Mouse (Mus musculus) embryonic fibroblast, embryonic 13.5 days (primary cell): Measurements from ENCODE around the gene Mbd3. TPM values are rescaled to one million over a fixed set of nuclear protein-coding genes. Genes with fewer than 3 reads are reported as not detected.
A peak's percentile ranks its signal among the peaks of the same experiment; 100 is the strongest.

Experiments used
- H3K27ac ChIP-seq: 2 replicates; pipeline ENCODE4 v1.5.1; 2012; ENCODE audit warnings: low read length, control low read depth, inconsistent platforms; ENCODE audit not compliant: insufficient read depth
- H3K4me1 ChIP-seq: 2 replicates; pipeline ENCODE4 v1.6.1; 2011; ENCODE audit warnings: low read length; ENCODE audit not compliant: control insufficient read depth, insufficient read depth
- H3K4me3 ChIP-seq: 2 replicates; pipeline ENCODE4 v1.5.1; 2011; ENCODE audit warnings: mild to moderate bottlenecking, control low read depth, low read length; ENCODE audit not compliant: insufficient read depth
- CTCF ChIP-seq: IDR thresholded peaks from 2 replicates; pipeline ENCODE4 v1.5.1; 2011; ENCODE audit warnings: mild to moderate bottlenecking, control low read depth, low read length, moderate library complexity, borderline replicate concordance; ENCODE audit not compliant: insufficient read depth
- POLR2A ChIP-seq: IDR thresholded peaks from 2 replicates; pipeline ENCODE4 v1.6.1; 2011; ENCODE audit warnings: low read depth, mild to moderate bottlenecking, control low read depth, low read length, moderate library complexity
- polyA plus RNA-seq: library from polyadenylated mRNA; stranded (reverse); fragments of >200 nt; gene quantifications from 2 replicates; pipeline ENCODE4 v1.2.4, GENCODE M21; 2011; ENCODE audit warnings: low read depth; ENCODE audit not compliant: missing spikeins, insufficient read length

The Mbd3 gene
- polyA plus RNA-seq, 1 experiment = 99.1 TPM

GRCm38 (mm10) chr10:80398174-80398535, 1.2 kb downstream of the Mbd3 start:
- peaks cover 3% of the 10 kb centered on the region; the same call in 1 of the 2 replicates for H3K4me1 ChIP-seq
- H3K4me3 ChIP-seq = peak overlapping the region; percentile 62
- TF ChIP-seq CTCF (no peak), POLR2A (no peak)
- peak overlapping the region; percentile 84 for H3K27ac ChIP-seq

DNA sequence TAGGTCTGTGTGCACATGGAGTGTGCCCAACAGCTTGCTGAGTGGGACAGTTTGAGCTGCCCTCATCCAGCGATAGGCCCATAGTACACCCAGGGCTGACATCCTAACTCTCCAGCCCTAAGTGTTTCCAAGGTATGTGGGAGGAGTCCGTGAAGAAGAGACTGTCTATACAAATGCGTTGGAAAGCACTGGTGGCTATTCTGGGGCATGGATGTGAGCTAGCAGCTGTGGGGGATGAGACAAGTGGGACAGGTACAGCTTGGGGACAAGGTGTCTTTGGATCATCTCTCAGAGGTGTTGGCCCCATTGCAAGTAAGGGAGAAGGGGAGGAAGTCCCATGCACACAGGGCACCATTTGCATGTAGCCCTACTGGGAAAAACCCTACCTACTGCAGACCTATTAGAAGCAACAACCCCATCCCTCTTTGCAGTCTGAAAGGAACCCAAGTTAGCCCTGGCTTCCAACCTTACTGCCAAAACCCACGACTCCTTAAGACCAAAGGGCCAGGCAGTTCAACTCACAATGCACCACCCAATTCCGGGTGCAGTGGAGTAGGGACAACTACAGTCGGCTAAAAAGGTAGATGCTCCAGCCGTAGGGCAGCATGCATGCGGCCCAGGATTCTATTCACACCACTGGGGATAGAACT, 1.7 kb downstream of the Mbd3 start:
- Histone ChIP-seq H3K4me3 (peak overlapping the region; percentile 62), H3K27ac (no peak overlapping the region), H3K4me1 (peaks cover 3% of the 10 kb centered on the region; the same call in 1 of the 2 replicates)
- 0 out of 2 replicates have a peak, but pooled peaks have one; percentile 4 for TF ChIP-seq POLR2A
- no peak for TF ChIP-seq CTCF

- Histone ChIP-seq H3K27ac (no peak overlapping the region), H3K4me1 (peaks cover 3% of the 10 kb centered on the region; the same call in 1 of the 2 replicates), H3K4me3 (peak overlapping the region; percentile 62; the same call in 1 of the 2 replicates)
- TF ChIP-seq CTCF = no peak
- TF ChIP-seq POLR2A = no peak; the same call in none of the 2 replicates
Observed at GRCm38 (mm10) chr10:80396822-80397523, 2.4 kb downstream of the Mbd3 start.

GRCm38 (mm10) chr10:80395025-80395627, 4.2 kb downstream of the Mbd3 start:
- no peak overlapping the region for H3K27ac ChIP-seq
- H3K4me3 ChIP-seq = no peak overlapping the region
- TF ChIP-seq POLR2A (no peak), CTCF (no peak)
- peaks cover 3% of the 10 kb centered on the region; the same call in 1 of the 2 replicates for H3K4me1 ChIP-seq

GRCm38 (mm10) chr10:80392687-80393086, 6.7 kb downstream of the Mbd3 start:
- TF ChIP-seq CTCF = no peak
- TF ChIP-seq POLR2A = no peak
- H3K4me3 ChIP-seq = no peak overlapping the region
- no peak overlapping the region for H3K27ac ChIP-seq
- H3K4me1 ChIP-seq = peaks cover 3% of the 10 kb centered on the region; the same call in 1 of the 2 replicates

DNA sequence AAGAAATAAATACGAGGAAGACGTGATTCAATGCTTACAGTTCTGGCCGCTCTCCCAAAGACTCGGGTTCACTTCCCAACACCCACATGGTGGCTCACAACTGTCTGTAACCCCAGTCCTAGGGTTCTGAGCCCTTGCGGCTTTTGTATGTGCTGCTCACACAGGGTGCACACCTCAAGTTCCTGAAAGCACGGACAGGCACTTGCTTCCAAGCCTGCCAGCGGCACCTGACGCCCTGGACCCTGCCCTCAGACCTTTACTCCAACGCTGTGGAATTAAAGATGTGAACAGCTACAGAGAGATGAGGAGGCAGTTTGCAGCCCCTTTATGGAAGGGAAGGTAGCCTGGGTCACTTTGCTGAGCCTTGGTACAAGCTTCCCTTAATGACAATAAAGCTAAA, 8.7 kb downstream of the Mbd3 start:
- H3K27ac ChIP-seq = no peak overlapping the region
- TF ChIP-seq CTCF (no peak), POLR2A (no peak)
- H3K4me3 ChIP-seq = no peak overlapping the region
- no peaks in the 10 kb centered on the region for H3K4me1 ChIP-seq

- TF ChIP-seq CTCF (no peak), POLR2A (no peak)
- peaks cover 4% of the 10 kb centered on the region; the same call in 1 of the 2 replicates for H3K4me1 ChIP-seq
- no peak overlapping the region for H3K27ac ChIP-seq
- H3K4me3 ChIP-seq = no peak overlapping the region
Observed at GRCm38 (mm10) chr10:80389185-80389708, 10.1 kb downstream of the Mbd3 start.

DNA sequence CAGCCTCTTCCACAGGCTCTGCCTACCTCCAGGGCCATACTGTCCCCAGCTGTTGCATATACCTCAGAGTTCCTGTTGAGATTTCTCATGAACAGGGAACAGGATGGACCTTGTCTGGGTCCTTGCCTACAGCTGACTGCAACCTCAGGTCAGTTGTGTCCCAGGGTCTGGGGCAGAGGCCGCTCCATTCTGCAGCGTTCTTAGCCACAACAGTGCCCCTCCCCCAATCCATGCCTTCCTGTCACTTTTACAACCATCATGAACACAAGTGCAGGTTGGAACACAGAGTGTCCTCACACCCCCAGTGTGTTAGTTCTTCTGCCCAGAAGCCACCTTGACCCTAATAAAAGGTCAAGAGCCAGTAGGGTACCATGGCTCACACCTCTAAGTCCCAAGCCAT, 10.6 kb downstream of the Mbd3 start:
- no peak overlapping the region for H3K27ac ChIP-seq

DNA sequence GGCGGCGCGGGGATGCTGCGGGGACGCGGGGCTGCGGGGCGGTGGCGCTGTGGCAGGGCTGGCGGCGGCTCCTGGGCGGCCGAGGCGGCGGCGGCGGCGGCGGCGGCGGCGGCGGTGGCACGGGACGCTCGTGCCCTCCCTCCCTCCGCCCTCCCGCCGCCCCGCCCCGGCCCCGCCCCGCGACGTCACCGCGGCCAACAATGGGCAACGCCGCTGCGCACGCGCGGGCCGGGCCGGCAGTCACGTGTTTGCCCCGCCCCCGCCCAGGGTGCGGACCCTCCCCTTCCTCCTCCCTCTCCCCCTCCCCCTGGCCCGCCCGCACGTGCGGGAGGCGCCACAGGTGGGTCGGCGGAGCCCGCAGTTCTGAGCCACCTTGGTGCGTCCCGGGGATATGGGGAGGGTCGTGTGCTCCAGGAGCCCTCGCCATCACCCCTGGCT, 11.8 kb downstream of the Mbd3 start, which contains the start of gene Mex3d:
Gene Mex3d, minus strand, starts transcription at position 138 of the 438 bp plus-strand sequence.
- H3K27ac ChIP-seq = peak within 1 kb of the TSS; percentile 51
- TF ChIP-seq CTCF (no peak), POLR2A (peak; percentile 67)
- peak within 1 kb of the TSS; percentile 91 for H3K4me3 ChIP-seq
- peaks cover 4% of the 10 kb centered on the region; the same call in 1 of the 2 replicates for H3K4me1 ChIP-seq

More for the DNA sequence above, 10.6 kb downstream of the Mbd3 start:
- peaks cover 4% of the 10 kb centered on the region; the same call in 1 of the 2 replicates for H3K4me1 ChIP-seq
- H3K4me3 ChIP-seq = no peak overlapping the region
- no peak for TF ChIP-seq CTCF
